Mouse (Mus musculus): Measurements from ENCODE around the gene Tpr. TPM values are rescaled to one million over a fixed set of nuclear protein-coding genes. Genes with fewer than 3 reads are reported as not detected.
A peak's percentile ranks its signal among the peaks of the same experiment; 100 is the strongest.

The Tpr gene
- polyA plus RNA-seq, 1 experiment from 2014 or later: 139 TPM

DNA sequence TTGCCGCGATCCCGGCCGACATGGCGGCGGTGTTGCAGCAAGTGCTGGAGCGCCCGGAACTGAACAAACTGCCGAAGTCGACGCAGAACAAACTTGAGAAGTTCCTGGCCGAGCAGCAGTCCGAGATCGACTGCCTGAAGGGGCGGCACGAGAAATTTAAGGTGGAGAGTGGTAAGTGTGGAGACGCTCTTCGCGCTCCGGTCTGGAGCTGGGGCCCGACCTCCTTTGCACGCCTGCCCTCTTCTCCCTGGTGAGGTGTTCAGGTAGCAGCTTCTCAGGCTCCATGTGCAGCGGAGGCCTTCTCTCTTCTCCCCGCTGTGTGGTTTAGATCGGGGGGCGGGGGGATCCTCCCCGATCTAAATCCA lies 832 bp downstream of the Tpr start:
- peak; percentile 51 for ATAC-seq (ENCODE audit: low read depth)
- H3K27me3 ChIP-seq (ENCODE audit: control insufficient read depth, insufficient read depth, low read length): no peaks in the 10 kb centered on the region
- peaks cover 7% of the 10 kb centered on the region; the same call in 1 of the 2 replicates for H3K4me1 ChIP-seq (ENCODE audit: control insufficient read depth, insufficient read depth, low read length)
- peak overlapping the region; percentile 91 for H3K27ac ChIP-seq (ENCODE audit: low read depth, low read length)
- peaks cover 23% of the 10 kb centered on the region for H3K36me3 ChIP-seq (ENCODE audit: control insufficient read depth, insufficient read depth, low read length)
- peak overlapping the region; percentile 74 for H3K9ac ChIP-seq (replicated peaks; ENCODE audit: low read depth, low read length)
- H3K4me2 ChIP-seq (ENCODE audit: low read depth, low read length): peak overlapping the region; percentile 75
- H3K4me3 ChIP-seq (ENCODE audit: low read depth, low read length): peak overlapping the region; percentile 76
- WGBS: under 1% methylated on average over 27 of the region's 27 CpGs
- no peaks in the 10 kb centered on the region for H3K9me3 ChIP-seq (ENCODE audit: control insufficient read depth, low read length)

DNA sequence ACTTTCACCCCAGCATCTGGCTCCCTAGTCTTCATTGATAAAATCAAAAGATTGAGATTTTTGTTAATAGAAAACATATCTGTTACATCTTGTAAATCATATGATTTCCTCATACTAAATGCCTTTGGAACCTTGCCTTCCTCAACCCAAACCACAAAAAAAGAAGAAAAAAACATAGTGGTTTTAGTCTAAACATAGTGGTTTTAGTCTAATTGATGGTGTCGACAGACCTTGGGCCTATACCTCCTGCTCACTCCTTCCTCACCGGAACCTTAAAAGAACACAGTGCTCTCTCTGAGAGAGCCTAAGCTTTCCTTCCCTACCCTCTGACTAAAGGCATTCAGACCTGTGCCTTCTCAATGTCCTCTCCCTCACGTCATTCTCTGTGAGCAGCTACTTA lies 3.4 kb downstream of the Tpr start:
- WGBS: 95% methylated on average over 3 of the region's 3 CpGs
- H3K4me2 ChIP-seq (ENCODE audit: low read depth, low read length): no peak overlapping the region
- peaks cover 31% of the 10 kb centered on the region for H3K36me3 ChIP-seq (ENCODE audit: control insufficient read depth, insufficient read depth, low read length)
- no peaks in the 10 kb centered on the region for H3K27me3 ChIP-seq (ENCODE audit: control insufficient read depth, insufficient read depth, low read length)
- no peak for ATAC-seq (ENCODE audit: low read depth)
- H3K27ac ChIP-seq (ENCODE audit: low read depth, low read length): no peak overlapping the region
- no peak overlapping the region for H3K9ac ChIP-seq (replicated peaks; ENCODE audit: low read depth, low read length)
- no peaks in the 10 kb centered on the region for H3K9me3 ChIP-seq (ENCODE audit: control insufficient read depth, low read length)
- peaks cover 7% of the 10 kb centered on the region; the same call in 1 of the 2 replicates for H3K4me1 ChIP-seq (ENCODE audit: control insufficient read depth, insufficient read depth, low read length)
- H3K4me3 ChIP-seq (ENCODE audit: low read depth, low read length): no peak overlapping the region

DNA sequence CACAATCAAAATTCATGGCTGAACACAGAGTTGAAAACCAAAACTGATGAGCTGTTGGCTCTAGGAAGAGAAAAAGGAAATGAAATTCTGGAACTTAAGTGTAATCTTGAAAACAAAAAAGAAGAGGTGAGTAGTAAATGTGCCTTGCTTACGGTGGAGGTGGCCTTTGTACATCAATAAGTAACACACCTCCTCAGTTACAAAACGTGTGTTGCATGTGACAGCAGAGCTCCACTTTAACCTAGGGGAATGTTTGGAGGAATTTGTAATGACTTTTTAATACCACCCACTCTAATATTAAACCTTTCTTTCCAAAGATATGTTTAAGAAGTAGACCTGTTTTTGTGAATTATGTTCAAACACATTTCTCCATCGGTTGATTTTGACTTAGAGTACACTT lies 11.3 kb downstream of the Tpr start:
- H3K36me3 ChIP-seq (ENCODE audit: control insufficient read depth, insufficient read depth, low read length): peaks cover 57% of the 10 kb centered on the region
- no peaks in the 10 kb centered on the region for H3K4me1 ChIP-seq (ENCODE audit: control insufficient read depth, insufficient read depth, low read length)
- no peak overlapping the region for H3K27ac ChIP-seq (ENCODE audit: low read depth, low read length)
- ATAC-seq (ENCODE audit: low read depth): no peak
- no peaks in the 10 kb centered on the region for H3K9me3 ChIP-seq (ENCODE audit: control insufficient read depth, low read length)
- H3K9ac ChIP-seq (replicated peaks; ENCODE audit: low read depth, low read length): no peak overlapping the region
- H3K4me3 ChIP-seq (ENCODE audit: low read depth, low read length): no peak overlapping the region
- H3K27me3 ChIP-seq (ENCODE audit: control insufficient read depth, insufficient read depth, low read length): no peaks in the 10 kb centered on the region
- 92% methylated on average over 3 of the region's 3 CpGs for WGBS
- no peak overlapping the region for H3K4me2 ChIP-seq (ENCODE audit: low read depth, low read length)

- H3K9me3 ChIP-seq (ENCODE audit: control insufficient read depth, low read length): no peaks in the 10 kb centered on the region
- H3K27ac ChIP-seq (ENCODE audit: low read depth, low read length): no peak overlapping the region
- peaks cover 58% of the 10 kb centered on the region for H3K36me3 ChIP-seq (ENCODE audit: control insufficient read depth, insufficient read depth, low read length)
- H3K4me2 ChIP-seq (ENCODE audit: low read depth, low read length): no peak overlapping the region
- 95% methylated on average over 3 of the region's 3 CpGs for WGBS
- no peak for ATAC-seq (ENCODE audit: low read depth)
- no peak overlapping the region for H3K4me3 ChIP-seq (ENCODE audit: low read depth, low read length)
- no peaks in the 10 kb centered on the region for H3K4me1 ChIP-seq (ENCODE audit: control insufficient read depth, insufficient read depth, low read length)
- no peak overlapping the region for H3K9ac ChIP-seq (replicated peaks; ENCODE audit: low read depth, low read length)
- H3K27me3 ChIP-seq (ENCODE audit: control insufficient read depth, insufficient read depth, low read length): no peaks in the 10 kb centered on the region
Measured at GRCm38 (mm10) chr1:150404555-150404954, 11.9 kb downstream of the Tpr start.

DNA sequence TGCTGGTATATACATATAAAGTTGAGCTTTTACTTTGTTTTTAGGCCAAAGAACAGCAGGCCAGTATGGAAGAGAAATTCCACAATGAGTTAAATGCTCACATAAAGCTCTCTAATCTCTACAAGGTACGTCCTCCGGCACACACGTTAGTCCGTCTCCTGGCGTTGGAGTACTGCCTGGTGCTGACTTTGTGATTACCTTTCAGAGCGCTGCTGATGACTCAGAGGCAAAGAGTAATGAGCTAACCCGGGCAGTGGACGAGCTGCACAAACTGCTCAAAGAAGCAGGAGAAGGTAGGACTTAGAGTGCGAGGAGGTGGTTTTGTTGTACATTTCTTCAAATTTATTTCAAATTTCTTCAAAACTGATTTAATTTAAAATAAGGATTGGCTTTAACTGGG lies 14.6 kb downstream of the Tpr start:
- no peak for ATAC-seq (ENCODE audit: low read depth)

GRCm38 (mm10) chr1:150409996-150410395 lies 17.4 kb downstream of the Tpr start:
- no peak overlapping the region for H3K4me2 ChIP-seq (ENCODE audit: low read depth, low read length)
- peaks cover 67% of the 10 kb centered on the region for H3K36me3 ChIP-seq (ENCODE audit: control insufficient read depth, insufficient read depth, low read length)
- no peak overlapping the region for H3K9ac ChIP-seq (replicated peaks; ENCODE audit: low read depth, low read length)
- no peaks in the 10 kb centered on the region for H3K27me3 ChIP-seq (ENCODE audit: control insufficient read depth, insufficient read depth, low read length)
- no peak overlapping the region for H3K27ac ChIP-seq (ENCODE audit: low read depth, low read length)
- H3K4me3 ChIP-seq (ENCODE audit: low read depth, low read length): no peak overlapping the region
- H3K4me1 ChIP-seq (ENCODE audit: control insufficient read depth, insufficient read depth, low read length): no peaks in the 10 kb centered on the region
- no peak for ATAC-seq (ENCODE audit: low read depth)
- WGBS: 96% methylated on average over 6 of the region's 6 CpGs
- H3K9me3 ChIP-seq (ENCODE audit: control insufficient read depth, low read length): no peaks in the 10 kb centered on the region

More for the DNA sequence above, 14.6 kb downstream of the Tpr start:
- no peak overlapping the region for H3K27ac ChIP-seq (ENCODE audit: low read depth, low read length)
- peaks cover 59% of the 10 kb centered on the region for H3K36me3 ChIP-seq (ENCODE audit: control insufficient read depth, insufficient read depth, low read length)
- H3K27me3 ChIP-seq (ENCODE audit: control insufficient read depth, insufficient read depth, low read length): no peaks in the 10 kb centered on the region
- no peak overlapping the region for H3K9ac ChIP-seq (replicated peaks; ENCODE audit: low read depth, low read length)
- H3K4me1 ChIP-seq (ENCODE audit: control insufficient read depth, insufficient read depth, low read length): no peaks in the 10 kb centered on the region
- 94% methylated on average over 9 of the region's 9 CpGs for whole genome bisulfite sequencing
- no peak overlapping the region for H3K4me3 ChIP-seq (ENCODE audit: low read depth, low read length)
- H3K4me2 ChIP-seq (ENCODE audit: low read depth, low read length): no peak overlapping the region
- H3K9me3 ChIP-seq (ENCODE audit: control insufficient read depth, low read length): no peaks in the 10 kb centered on the region

DNA sequence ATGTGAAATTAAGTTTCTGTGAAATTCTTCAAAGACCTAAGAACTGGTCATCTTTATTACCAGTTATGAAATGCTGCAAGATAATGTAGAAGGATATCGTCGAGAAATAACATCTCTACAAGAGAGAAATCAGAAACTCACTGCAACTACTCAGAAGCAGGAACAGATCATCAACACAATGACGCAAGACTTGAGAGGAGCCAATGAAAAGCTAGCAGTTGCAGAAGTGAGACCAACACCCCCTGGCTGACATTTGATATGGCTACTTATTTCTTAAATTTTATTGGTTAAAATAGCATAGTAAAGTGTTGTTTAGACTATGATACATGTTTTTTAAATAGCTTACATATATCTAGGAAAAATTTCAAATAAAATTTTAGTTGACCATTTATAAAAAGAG lies 23.4 kb downstream of the Tpr start:
- no peaks in the 10 kb centered on the region for H3K9me3 ChIP-seq (ENCODE audit: control insufficient read depth, low read length)
- H3K4me3 ChIP-seq (ENCODE audit: low read depth, low read length): no peak overlapping the region
- H3K4me1 ChIP-seq (ENCODE audit: control insufficient read depth, insufficient read depth, low read length): no peaks in the 10 kb centered on the region
- no peaks in the 10 kb centered on the region for H3K27me3 ChIP-seq (ENCODE audit: control insufficient read depth, insufficient read depth, low read length)
- ATAC-seq (ENCODE audit: low read depth): no peak
- H3K4me2 ChIP-seq (ENCODE audit: low read depth, low read length): no peak overlapping the region
- no peak overlapping the region for H3K9ac ChIP-seq (replicated peaks; ENCODE audit: low read depth, low read length)
- WGBS: 97% methylated on average over 3 of the region's 3 CpGs
- no peak overlapping the region for H3K27ac ChIP-seq (ENCODE audit: low read depth, low read length)
- H3K36me3 ChIP-seq (ENCODE audit: control insufficient read depth, insufficient read depth, low read length): peaks cover 59% of the 10 kb centered on the region

GRCm38 (mm10) chr1:150418426-150418825 lies 25.8 kb downstream of the Tpr start:
- Histone ChIP-seq H3K4me3 (ENCODE audit: low read depth, low read length) (no peak overlapping the region), H3K9ac (replicated peaks; ENCODE audit: low read depth, low read length) (no peak overlapping the region), H3K4me1 (ENCODE audit: control insufficient read depth, insufficient read depth, low read length) (no peaks in the 10 kb centered on the region), H3K27me3 (ENCODE audit: control insufficient read depth, insufficient read depth, low read length) (no peaks in the 10 kb centered on the region), H3K9me3 (ENCODE audit: control insufficient read depth, low read length) (no peaks in the 10 kb centered on the region), H3K4me2 (ENCODE audit: low read depth, low read length) (no peak overlapping the region), H3K36me3 (ENCODE audit: control insufficient read depth, insufficient read depth, low read length) (peaks cover 68% of the 10 kb centered on the region), H3K27ac (ENCODE audit: low read depth, low read length) (no peak overlapping the region)
- ATAC-seq (ENCODE audit: low read depth): no peak
- WGBS: 94% methylated on average over 4 of the region's 4 CpGs

GRCm38 (mm10) chr1:150425665-150426064 lies 33.0 kb downstream of the Tpr start:
- Histone ChIP-seq H3K9ac (replicated peaks; ENCODE audit: low read depth, low read length) (no peak overlapping the region), H3K27me3 (ENCODE audit: control insufficient read depth, insufficient read depth, low read length) (no peaks in the 10 kb centered on the region), H3K9me3 (ENCODE audit: control insufficient read depth, low read length) (no peaks in the 10 kb centered on the region), H3K36me3 (ENCODE audit: control insufficient read depth, insufficient read depth, low read length) (peaks cover 74% of the 10 kb centered on the region), H3K4me3 (ENCODE audit: low read depth, low read length) (no peak overlapping the region), H3K4me1 (ENCODE audit: control insufficient read depth, insufficient read depth, low read length) (no peaks in the 10 kb centered on the region), H3K4me2 (ENCODE audit: low read depth, low read length) (no peak overlapping the region), H3K27ac (ENCODE audit: low read depth, low read length) (no peak overlapping the region)
- ATAC-seq (ENCODE audit: low read depth): no peak
- WGBS: 96% methylated on average over 9 of the region's 9 CpGs

DNA sequence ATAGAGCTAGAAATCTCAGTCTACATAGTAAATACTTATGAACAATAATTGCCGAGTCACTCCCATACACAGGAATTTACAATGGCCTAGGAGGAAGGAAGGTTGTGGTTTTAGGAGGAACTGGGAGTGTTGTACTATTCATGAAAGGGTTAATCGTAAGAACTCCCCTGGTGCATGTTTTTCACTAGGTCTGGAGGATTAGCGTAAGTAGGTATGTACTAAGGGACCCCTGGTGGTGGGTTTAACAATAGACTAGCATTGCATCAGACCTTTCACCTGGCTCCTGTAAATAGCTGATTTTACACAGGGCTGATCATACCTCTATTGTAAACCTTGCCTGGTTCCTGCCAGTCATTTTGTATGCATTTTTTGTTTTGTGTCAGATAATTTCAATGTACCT lies 33.6 kb downstream of the Tpr start:
- H3K4me1 ChIP-seq (ENCODE audit: control insufficient read depth, insufficient read depth, low read length): no peaks in the 10 kb centered on the region
- H3K9me3 ChIP-seq (ENCODE audit: control insufficient read depth, low read length): no peaks in the 10 kb centered on the region
- H3K36me3 ChIP-seq (ENCODE audit: control insufficient read depth, insufficient read depth, low read length): peaks cover 77% of the 10 kb centered on the region
- H3K9ac ChIP-seq (replicated peaks; ENCODE audit: low read depth, low read length): no peak overlapping the region
- no peak overlapping the region for H3K27ac ChIP-seq (ENCODE audit: low read depth, low read length)
- 71% methylated on average over 3 of the region's 3 CpGs for WGBS
- no peak overlapping the region for H3K4me3 ChIP-seq (ENCODE audit: low read depth, low read length)
- no peak overlapping the region for H3K4me2 ChIP-seq (ENCODE audit: low read depth, low read length)
- no peaks in the 10 kb centered on the region for H3K27me3 ChIP-seq (ENCODE audit: control insufficient read depth, insufficient read depth, low read length)
- ATAC-seq (ENCODE audit: low read depth): no peak
